Mouse (Mus musculus) T-helper 2 cell (primary cell): ENCODE measurements at regions not wholly inside any gene's neighbourhood (a gene's known extent, or its start where the extent isn't known, plus 50 kb on each side); places are given as distances from the start of the nearest gene placed in this dataset.

Experiments used
- in situ Hi-C: fragments of 300-600 bp; cut with MboI, MseI; formaldehyde crosslinking; loops from one replicate; pipeline ENCODE4 v1.15.1; 2025; ENCODE audit warnings: high pct_unique_total_duplicates

- in situ Hi-C loops: no loop called here
These were observed 201.4 kb downstream of the Med10 start for GRCm38 (mm10) chr13:70003591-70003990.

- in situ Hi-C loops: loop anchor here (5.0 kb wide), 1 partner anchor 90 kb away; no protein-coding TSS in a partner anchor
These were observed 209.9 kb downstream of the Med10 start for GRCm38 (mm10) chr13:70012123-70012522.

- in situ Hi-C loops: no loop called here
These were observed 213.0 kb downstream of the Med10 start for GRCm38 (mm10) chr13:70015183-70015582.

GRCm38 (mm10) chr13:70017535-70017934, 215.3 kb downstream of the Med10 start:
- in situ Hi-C loops: no loop called here

GRCm38 (mm10) chr13:70019999-70020838, 218.0 kb downstream of the Med10 start:
- in situ Hi-C loops: no loop called here

- in situ Hi-C loops: no loop called here
These were observed 231.1 kb downstream of the Med10 start for GRCm38 (mm10) chr13:70033249-70033648.

GRCm38 (mm10) chr13:70033763-70034162, 231.6 kb downstream of the Med10 start:
- in situ Hi-C loops: no loop called here

- in situ Hi-C loops: no loop called here
These were observed 235.9 kb downstream of the Med10 start for GRCm38 (mm10) chr13:70037985-70038667.

GRCm38 (mm10) chr13:70057920-70058319, 255.7 kb downstream of the Med10 start:
- in situ Hi-C loops: loop anchor here (10.0 kb wide), 1 partner anchor 357 kb away; no protein-coding TSS in a partner anchor

GRCm38 (mm10) chr13:70061363-70061945, 259.3 kb downstream of the Med10 start:
- in situ Hi-C loops: no loop called here

- in situ Hi-C loops: no loop called here
These were observed 271.5 kb downstream of the Med10 start for GRCm38 (mm10) chr13:70073655-70074054.

GRCm38 (mm10) chr13:70075353-70075752, 273.2 kb downstream of the Med10 start:
- in situ Hi-C loops: no loop called here

GRCm38 (mm10) chr13:70081108-70081507, 278.9 kb downstream of the Med10 start:
- in situ Hi-C loops: no loop called here

GRCm38 (mm10) chr13:70092886-70093285, 290.7 kb downstream of the Med10 start:
- in situ Hi-C loops: no loop called here

- in situ Hi-C loops: no loop called here
These were observed 291.8 kb downstream of the Med10 start for GRCm38 (mm10) chr13:70093970-70094369.

- in situ Hi-C loops: no loop called here
These were observed 294.5 kb downstream of the Med10 start for GRCm38 (mm10) chr13:70096430-70097301.

- in situ Hi-C loops: loop anchor here (5.0 kb wide), 1 partner anchor 88 kb away; no protein-coding TSS in a partner anchor
These were observed 297.9 kb downstream of the Med10 start for GRCm38 (mm10) chr13:70100091-70100490.

GRCm38 (mm10) chr13:70103021-70103420, 300.8 kb downstream of the Med10 start:
- in situ Hi-C loops: loop anchor here (5.0 kb wide), 1 partner anchor 91 kb away; no protein-coding TSS in a partner anchor

- in situ Hi-C loops: loop anchor here (5.0 kb wide), 1 partner anchor 91 kb away; no protein-coding TSS in a partner anchor
These were observed 301.3 kb downstream of the Med10 start for GRCm38 (mm10) chr13:70103491-70103890.

- in situ Hi-C loops: loop anchor here (5.0 kb wide), 1 partner anchor 92 kb away; no protein-coding TSS in a partner anchor
These were observed 301.7 kb downstream of the Med10 start for GRCm38 (mm10) chr13:70103903-70104302.

- in situ Hi-C loops: loop anchor here (10.0 kb wide), 1 partner anchor 579 kb away; no protein-coding TSS in a partner anchor
These were observed 313.4 kb downstream of the Med10 start for GRCm38 (mm10) chr13:70115576-70115975.
